Mouse (Mus musculus) MEL (cell line): ENCODE results near the gene Rfxank.

Experiments
- CHD2 ChIP-seq: IDR thresholded peaks from 2 replicates; pipeline ENCODE4 v1.6.1; 2011; ENCODE audit warnings: low read length, improper control_type of control experiment
- CTCF ChIP-seq, 3 experiments: IDR thresholded peaks in 2 of 3; conservative IDR thresholded peaks in 1 of 3; 2 replicates each; pipeline ENCODE4 v1.5.1; 2011 to 2012; ENCODE audit warnings: low read length in 3 of 3, low read depth in 2 of 3, mild to moderate bottlenecking in 2 of 3, improper control_type of control experiment in 1 of 3, inconsistent platforms in 1 of 3, mixed read lengths in 1 of 3, moderate library complexity in 1 of 3; ENCODE audit not compliant: control insufficient read depth in 1 of 3, insufficient read depth in 1 of 3, poor library complexity in 1 of 3, severe bottlenecking in 1 of 3
- EP300 ChIP-seq, 2 experiments: IDR thresholded peaks; 2 replicates each; pipeline ENCODE4 v1.6.1; 2011; ENCODE audit warnings: improper control_type of control experiment in 2 of 2, low read length in 2 of 2, low read depth in 1 of 2, mild to moderate bottlenecking in 1 of 2
- ETS1 ChIP-seq: IDR thresholded peaks from 2 replicates; pipeline ENCODE4 v1.6.1; 2012; ENCODE audit warnings: low read depth, mild to moderate bottlenecking, inconsistent platforms, low read length, improper control_type of control experiment, moderate library complexity
- NRF1 ChIP-seq: IDR thresholded peaks from 2 replicates; pipeline ENCODE4 v1.6.1; 2014; ENCODE audit warnings: low read depth, mild to moderate bottlenecking, inconsistent platforms, low read length, improper control_type of control experiment, moderate library complexity; ENCODE audit not compliant: poor library complexity, insufficient read depth, severe bottlenecking
- POLR2A ChIP-seq, 2 experiments: IDR thresholded peaks; 2 replicates each; pipeline ENCODE4 v1.6.1; 2011 to 2012; ENCODE audit warnings: low read length in 2 of 2, mild to moderate bottlenecking in 2 of 2, control low read depth in 1 of 2, improper control_type of control experiment in 1 of 2, low read depth in 1 of 2, moderate library complexity in 1 of 2; ENCODE audit not compliant: control insufficient read depth in 1 of 2, insufficient read depth in 1 of 2, poor library complexity in 1 of 2
- POLR2AphosphoS2 ChIP-seq: IDR thresholded peaks from 2 replicates; pipeline ENCODE4 v1.6.1; 2011; ENCODE audit warnings: low read length, improper control_type of control experiment
- SMC3 ChIP-seq: IDR thresholded peaks from 2 replicates; pipeline ENCODE4 v1.6.1; 2011; ENCODE audit warnings: low read depth, low read length, improper control_type of control experiment
- TCF12 ChIP-seq: IDR thresholded peaks from 2 replicates; pipeline ENCODE4 v1.6.1; 2014; ENCODE audit warnings: low read depth, mild to moderate bottlenecking, inconsistent platforms, low read length, improper control_type of control experiment, moderate library complexity

- TF ChIP-seq NRF1, result no peak
- no peak for TF ChIP-seq POLR2A (IDR thresholded peaks at IDR 0.05; ENCODE audit: control insufficient read depth in 1 of 2, insufficient read depth in 1 of 2, low read depth in 1 of 2, low read length in 2 of 2, poor library complexity in 1 of 2)
- no peak for TF ChIP-seq CHD2
- TF ChIP-seq CTCF (IDR thresholded peaks at IDR 0.05 in 2 of 3, conservative IDR thresholded peaks at IDR 0.05 in 1 of 3; ENCODE audit: control insufficient read depth in 1 of 3, insufficient read depth in 1 of 3, low read depth in 2 of 3, low read length in 3 of 3, poor library complexity in 1 of 3, severe bottlenecking in 1 of 3), result no peak
- no peak for TF ChIP-seq SMC3
- no peak for TF ChIP-seq POLR2AphosphoS2
- no peak for TF ChIP-seq ETS1
- TF ChIP-seq TCF12, result no peak
- TF ChIP-seq EP300 (IDR thresholded peaks at IDR 0.05; ENCODE audit: low read depth in 1 of 2, low read length in 2 of 2), result no peak
Measured at GRCm38 (mm10) chr8:70157240-70157800, 18.4 kb upstream of the Rfxank start.
